Mouse (Mus musculus) hindbrain, embryonic 15.5 days (tissue): Measurements from ENCODE around the gene Pnpla3. TPM values are rescaled to one million over a fixed set of nuclear protein-coding genes. Genes with fewer than 3 reads are reported as not detected.

Experiments
- ATAC-seq: fragments of 200-750 bp; cut with Nextera tagmentation; 2 replicates; pipeline ENCODE4 v1.8.0; 2017; ENCODE audit warnings: low read depth, moderate number of reproducible peaks, moderate TSS enrichment; ENCODE audit not compliant: low FRiP score
- H3K27ac ChIP-seq: fragments of 300-500 bp; sonication (generic); replicated peaks from 2 replicates; pipeline ENCODE4 v1.5.1; 2015; ENCODE audit warnings: mild to moderate bottlenecking, inconsistent platforms
- H3K27me3 ChIP-seq: fragments of 300-500 bp; sonication (generic); 2 replicates; pipeline ENCODE4 v1.6.1; 2015; ENCODE audit warnings: control low read depth, inconsistent platforms
- H3K36me3 ChIP-seq: fragments of 300-500 bp; sonication (generic); 2 replicates; pipeline ENCODE4 v1.6.1; 2015; ENCODE audit warnings: control low read depth, inconsistent platforms
- H3K4me1 ChIP-seq: fragments of 300-500 bp; sonication (generic); replicated peaks from 2 replicates; pipeline ENCODE4 v1.6.1; 2015; ENCODE audit warnings: control low read depth, inconsistent platforms
- H3K4me2 ChIP-seq: fragments of 300-500 bp; sonication (generic); 2 replicates; pipeline ENCODE4 v1.6.1; 2015; ENCODE audit warnings: moderate library complexity, mild to moderate bottlenecking, inconsistent platforms
- H3K4me3 ChIP-seq: fragments of 300-500 bp; sonication (generic); 2 replicates; pipeline ENCODE4 v1.5.1; 2015; ENCODE audit warnings: mild to moderate bottlenecking, inconsistent platforms
- H3K9ac ChIP-seq: fragments of 300-500 bp; sonication (generic); 2 replicates; pipeline ENCODE4 v1.6.1; 2015; ENCODE audit warnings: inconsistent platforms
- H3K9me3 ChIP-seq: fragments of 300-500 bp; sonication (generic); 2 replicates; pipeline ENCODE4 v1.6.1; 2016; ENCODE audit warnings: control low read depth, inconsistent platforms
- WGBS: fragments of 180-500 bp; shearing (Covaris S2); methylation state at CpG from one replicate; pipeline ENCODE4 v1.1.7; 2015; 5-methylcytosine and 5-hydroxymethylcytosine counted together
- polyA plus RNA-seq: library from polyadenylated mRNA; unstranded; fragments of >200 nt; fragmentation: Nextera tagmentation; extraction: Ambion mirVana; gene quantifications from 2 replicates; pipeline ENCODE4 v1.2.1, GENCODE M21; 2015

Pnpla3 gene
- polyA plus RNA-seq, 1 experiment from 2014 or later: 6.6 TPM

GRCm38 (mm10) chr15:84183967-84184366 is 16.3 kb downstream of the Pnpla3 start:
- Histone ChIP-seq H3K9ac (no peak overlapping the region), H3K27me3 (0 out of 2 replicates have a peak, but pooled peaks cover 2% of the 10 kb centered on the region), H3K4me2 (no peak overlapping the region), H3K4me3 (no peak overlapping the region), H3K36me3 (no peaks in the 10 kb centered on the region), H3K4me1 (no peaks in the 10 kb centered on the region), H3K27ac (no peak overlapping the region), H3K9me3 (no peaks in the 10 kb centered on the region)
- WGBS: 39% methylated on average over 1 of the region's 1 CpGs
- no peak for ATAC-seq

DNA sequence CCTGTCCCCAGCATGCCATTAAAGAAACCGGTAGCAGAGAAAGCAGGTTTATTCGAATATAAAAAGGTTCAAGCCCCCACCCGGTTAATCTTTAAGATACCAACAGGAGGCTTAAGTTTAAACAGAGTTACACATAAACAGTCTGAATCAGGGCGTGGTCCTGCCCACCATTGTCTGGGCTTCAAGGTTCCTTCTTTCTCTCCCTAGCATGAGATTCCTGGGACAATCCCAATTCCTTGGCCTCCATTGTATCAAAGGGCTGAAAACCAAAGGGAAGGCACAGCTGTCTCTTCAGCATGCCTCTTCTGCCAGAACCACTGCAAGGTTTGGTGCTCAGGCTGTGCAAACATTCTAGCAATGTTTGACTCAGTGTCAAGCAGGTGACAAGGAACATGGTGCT is 18.6 kb downstream of the Pnpla3 start:
- no peak for ATAC-seq
- Histone ChIP-seq H3K4me3 (no peak overlapping the region), H3K36me3 (no peaks in the 10 kb centered on the region), H3K9me3 (no peaks in the 10 kb centered on the region), H3K4me1 (no peaks in the 10 kb centered on the region), H3K27ac (no peak overlapping the region), H3K9ac (no peak overlapping the region), H3K27me3 (0 out of 2 replicates have a peak, but pooled peaks cover 2% of the 10 kb centered on the region), H3K4me2 (no peak overlapping the region)
- 44% methylated on average over 4 of the region's 4 CpGs for WGBS

DNA sequence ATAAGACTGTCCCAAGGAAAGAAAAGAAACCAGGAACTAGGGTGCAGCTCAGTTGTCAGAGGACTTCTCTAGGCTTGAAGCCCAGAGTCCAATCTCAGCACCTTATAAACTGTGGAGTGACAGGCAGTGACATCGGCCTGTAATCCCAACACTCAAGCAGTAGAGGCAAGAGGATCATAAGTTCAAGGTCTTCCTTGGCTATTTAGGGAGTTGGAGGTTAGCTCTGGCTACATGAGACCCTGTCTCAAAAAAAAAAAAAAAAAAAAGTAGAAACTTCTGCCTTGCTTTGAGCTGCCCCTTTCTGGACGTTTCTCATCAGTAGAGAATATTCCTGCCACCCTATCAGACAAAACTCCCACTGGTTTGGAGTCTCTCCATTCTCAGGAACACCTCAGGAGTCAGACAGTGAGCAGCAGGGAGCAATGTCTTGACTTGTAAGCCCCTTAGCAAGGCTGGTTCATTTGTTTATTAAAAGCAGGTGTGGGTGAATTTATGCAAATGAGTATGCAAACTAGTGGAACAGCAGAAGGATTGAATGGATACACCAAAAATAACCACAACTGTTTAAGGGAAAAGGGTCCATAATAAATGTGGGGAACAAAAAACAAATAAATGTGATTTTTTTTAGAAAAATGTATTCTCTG is 21.4 kb downstream of the Pnpla3 start:
- Histone ChIP-seq H3K4me1 (peaks cover 15% of the 10 kb centered on the region), H3K9me3 (no peaks in the 10 kb centered on the region), H3K4me3 (no peak overlapping the region), H3K9ac (no peak overlapping the region), H3K4me2 (no peak overlapping the region), H3K36me3 (no peaks in the 10 kb centered on the region), H3K27ac (no peak overlapping the region), H3K27me3 (no peaks in the 10 kb centered on the region)
- WGBS: 66% methylated on average over 2 of the region's 2 CpGs
- no peak for ATAC-seq

- Histone ChIP-seq H3K4me2 (no peak overlapping the region), H3K27ac (no peak overlapping the region), H3K9me3 (no peaks in the 10 kb centered on the region), H3K4me1 (peaks cover 15% of the 10 kb centered on the region), H3K36me3 (no peaks in the 10 kb centered on the region), H3K27me3 (no peaks in the 10 kb centered on the region), H3K9ac (no peak overlapping the region), H3K4me3 (no peak overlapping the region)
- 46% methylated on average over 3 of the region's 3 CpGs for WGBS
- no peak for ATAC-seq
These were observed 22.2 kb downstream of the Pnpla3 start for GRCm38 (mm10) chr15:84189881-84190280.

DNA sequence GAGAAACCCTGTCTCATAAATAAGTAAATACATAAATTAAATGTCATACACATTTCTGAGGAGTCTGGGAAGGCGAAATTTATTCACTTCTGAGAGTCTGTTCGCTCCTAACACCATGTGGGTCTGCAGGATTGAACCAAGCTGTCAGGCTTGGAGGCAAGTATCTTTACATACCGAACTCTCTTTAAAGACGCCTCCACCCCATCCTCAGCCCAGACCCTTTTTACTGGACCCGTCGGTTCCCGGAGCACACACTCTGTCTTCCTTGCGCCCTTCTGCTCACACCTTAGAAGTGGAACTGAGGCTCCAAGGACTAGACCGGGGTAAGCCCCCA is 24.1 kb downstream of the Pnpla3 start:
- WGBS: under 1% methylated on average over 9 of the region's 9 CpGs
- Histone ChIP-seq H3K27ac (peak overlapping the region; percentile 89), H3K9ac (peak overlapping the region; percentile 83), H3K36me3 (peaks cover 5% of the 10 kb centered on the region; the same call in 1 of the 2 replicates), H3K4me1 (peaks cover 15% of the 10 kb centered on the region), H3K27me3 (no peaks in the 10 kb centered on the region), H3K4me3 (peak overlapping the region; percentile 88), H3K9me3 (no peaks in the 10 kb centered on the region), H3K4me2 (peak overlapping the region; percentile 68)
- no peak for ATAC-seq

DNA sequence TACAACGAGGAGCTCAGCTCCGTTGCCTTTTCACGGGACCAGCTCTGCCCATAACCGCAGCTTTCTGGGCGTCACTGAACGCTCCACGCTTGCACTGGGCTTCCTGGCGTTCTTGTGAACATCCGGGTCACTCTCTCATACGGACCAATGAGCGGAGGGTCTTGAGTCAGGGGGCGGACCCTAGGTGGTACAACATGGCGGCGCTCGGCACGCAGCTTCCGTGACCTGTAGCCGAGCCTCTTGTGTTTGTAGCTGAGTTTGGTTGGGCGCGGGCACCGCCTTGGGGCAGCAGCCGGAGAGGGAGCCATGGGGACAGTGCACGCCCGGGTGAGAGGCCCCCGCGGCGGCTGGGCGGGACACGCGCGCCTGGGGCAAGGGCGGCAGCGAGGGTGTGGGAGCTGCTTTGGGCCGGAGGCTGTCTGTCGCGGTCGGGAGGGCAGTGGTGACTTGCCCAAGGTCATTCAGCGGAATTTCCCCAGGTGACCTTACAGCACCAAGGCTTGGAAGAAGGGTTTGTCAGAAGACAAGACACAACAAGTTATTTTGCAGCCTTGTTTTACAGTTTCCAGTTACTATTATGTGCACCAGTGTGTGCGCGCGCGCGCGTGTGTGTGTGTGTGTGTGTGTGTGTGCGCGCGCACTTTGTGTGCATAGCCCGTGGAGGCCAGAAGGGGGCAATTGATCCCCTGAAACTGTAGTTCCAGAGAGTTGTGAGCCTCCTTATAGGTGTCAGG is 24.6 kb downstream of the Pnpla3 start, which contains the start of gene Samm50:
TSS of gene Samm50 (plus strand) at position 184 of the 734 bp plus-strand sequence.
- Histone ChIP-seq H3K4me3 (peak within 1 kb of the TSS; percentile 88), H3K27ac (peak within 1 kb of the TSS; percentile 89), H3K4me2 (peak within 1 kb of the TSS; percentile 68), H3K9ac (peak within 1 kb of the TSS; percentile 83), H3K9me3 (no peaks in the 10 kb centered on the region), H3K36me3 (peaks cover 10% of the 10 kb centered on the region; the same call in 1 of the 2 replicates), H3K4me1 (peaks cover 15% of the 10 kb centered on the region), H3K27me3 (no peaks in the 10 kb centered on the region)
- ATAC-seq: peak; percentile 99
- 6% methylated on average over 48 of the region's 48 CpGs for WGBS

GRCm38 (mm10) chr15:84196486-84197165 is 29.0 kb downstream of the Pnpla3 start:
- Histone ChIP-seq H3K9me3 (no peaks in the 10 kb centered on the region), H3K27ac (no peak overlapping the region), H3K4me1 (peaks cover 12% of the 10 kb centered on the region), H3K27me3 (no peaks in the 10 kb centered on the region), H3K4me2 (no peak overlapping the region), H3K4me3 (no peak overlapping the region), H3K9ac (no peak overlapping the region), H3K36me3 (peaks cover 54% of the 10 kb centered on the region)
- WGBS: 94% methylated on average over 8 of the region's 8 CpGs
- no peak for ATAC-seq

DNA sequence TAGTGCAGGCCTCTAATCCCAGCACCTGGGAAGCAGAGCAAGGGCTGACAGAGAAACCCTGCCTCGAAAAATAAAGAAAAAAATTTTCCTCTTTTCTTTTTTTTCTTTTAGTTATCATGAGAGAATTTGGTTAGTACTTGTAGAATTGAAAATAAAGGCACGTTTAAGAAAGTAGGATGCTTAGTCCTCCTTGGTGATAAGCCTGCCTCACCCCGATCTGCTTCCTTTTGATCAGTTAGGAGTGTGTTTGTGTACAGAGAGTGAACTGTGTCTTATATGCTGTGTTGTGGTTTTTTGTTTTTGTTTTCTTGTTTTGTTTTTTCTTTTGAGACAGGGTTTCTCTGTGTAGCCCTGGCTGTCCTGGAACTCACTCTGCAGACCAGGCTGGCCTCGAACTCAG is 39.7 kb downstream of the Pnpla3 start:
- H3K9ac ChIP-seq: no peak overlapping the region
- H3K36me3 ChIP-seq: peaks cover 61% of the 10 kb centered on the region
- H3K4me1 ChIP-seq: peaks cover 1% of the 10 kb centered on the region
- H3K9me3 ChIP-seq: no peaks in the 10 kb centered on the region
- H3K27ac ChIP-seq: no peak overlapping the region
- no peak overlapping the region for H3K4me2 ChIP-seq
- H3K27me3 ChIP-seq: no peaks in the 10 kb centered on the region
- WGBS: 99% methylated on average over 4 of the region's 4 CpGs
- no peak overlapping the region for H3K4me3 ChIP-seq
- no peak for ATAC-seq

DNA sequence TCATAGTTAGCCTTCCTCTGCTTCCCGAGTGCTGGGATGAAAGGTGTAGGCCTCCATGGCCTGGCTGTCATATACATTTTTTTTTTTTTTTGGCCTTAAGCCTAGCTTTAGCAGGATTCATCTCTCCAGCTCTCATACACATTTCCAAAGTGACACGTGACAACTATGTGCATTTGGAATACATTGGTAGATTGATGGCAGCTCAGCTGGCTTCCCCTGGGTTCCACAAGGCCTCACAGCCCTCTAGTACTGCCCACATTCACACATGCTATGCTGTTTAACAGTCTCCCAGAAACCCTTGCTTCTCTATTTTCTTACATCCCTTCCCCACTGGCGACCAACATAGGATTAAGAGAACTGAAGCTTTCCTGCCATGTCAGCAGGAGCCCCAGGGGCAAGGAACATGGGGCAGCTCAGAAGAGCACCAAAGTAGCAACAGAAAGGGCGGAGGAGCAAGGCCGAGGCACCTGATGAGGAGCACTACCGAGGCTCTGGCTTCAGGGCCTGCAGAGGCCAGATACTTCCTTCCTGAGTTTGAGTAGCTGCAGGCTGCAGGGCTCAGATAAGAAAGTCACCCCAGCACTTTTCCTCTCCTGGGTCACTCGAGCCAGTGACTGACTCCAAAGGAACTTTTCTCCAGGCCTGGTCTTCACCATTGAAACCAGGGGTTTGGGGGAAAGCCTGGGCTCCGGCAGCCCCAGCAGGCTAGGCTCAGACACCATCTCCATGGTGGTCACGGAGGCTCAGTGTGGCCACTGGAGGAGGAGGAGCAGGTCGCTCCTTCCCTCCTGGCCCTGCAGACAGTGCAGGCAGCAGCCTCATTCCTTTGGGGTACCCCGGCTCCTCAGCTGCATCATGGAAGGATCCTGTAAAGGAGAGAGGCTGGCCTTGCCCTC is 42.1 kb downstream of the Pnpla3 start:
- Histone ChIP-seq H3K4me3 (no peak overlapping the region), H3K9ac (no peak overlapping the region), H3K9me3 (no peaks in the 10 kb centered on the region), H3K27ac (no peak overlapping the region), H3K4me2 (no peak overlapping the region), H3K4me1 (peaks cover 7% of the 10 kb centered on the region), H3K36me3 (peaks cover 42% of the 10 kb centered on the region), H3K27me3 (no peaks in the 10 kb centered on the region)
- 89% methylated on average over 11 of the region's 11 CpGs for WGBS
- no peak for ATAC-seq

GRCm38 (mm10) chr15:84210461-84210860 is 42.8 kb downstream of the Pnpla3 start:
- Histone ChIP-seq H3K27ac (no peak overlapping the region), H3K4me2 (no peak overlapping the region), H3K4me3 (no peak overlapping the region), H3K36me3 (peaks cover 39% of the 10 kb centered on the region), H3K9ac (no peak overlapping the region), H3K4me1 (peaks cover 7% of the 10 kb centered on the region), H3K27me3 (no peaks in the 10 kb centered on the region), H3K9me3 (no peaks in the 10 kb centered on the region)
- 95% methylated on average over 13 of the region's 13 CpGs for WGBS
- no peak for ATAC-seq

DNA sequence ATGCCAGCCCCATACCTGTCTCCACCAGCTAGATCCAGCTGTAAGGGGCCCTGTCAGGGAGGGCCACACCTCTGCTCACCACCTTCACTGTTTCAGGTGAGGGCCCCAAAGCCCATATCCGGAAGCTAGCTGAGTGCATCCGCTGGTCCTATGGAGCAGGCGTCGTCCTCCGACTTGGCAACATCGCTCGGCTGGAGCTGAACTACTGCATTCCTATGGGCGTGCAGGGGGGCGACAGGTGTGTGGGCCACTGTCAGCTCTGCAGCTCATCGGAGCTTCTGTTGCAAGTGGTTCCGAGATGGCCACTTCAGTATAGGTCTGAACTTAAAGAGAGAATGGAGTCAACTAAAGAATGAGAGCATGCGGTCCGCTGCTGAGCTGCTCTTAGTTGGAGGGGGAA is 43.3 kb downstream of the Pnpla3 start:
- 94% methylated on average over 13 of the region's 13 CpGs for WGBS
- no peaks in the 10 kb centered on the region for H3K9me3 ChIP-seq
- H3K36me3 ChIP-seq: peaks cover 35% of the 10 kb centered on the region
- H3K27ac ChIP-seq: no peak overlapping the region
- ATAC-seq: no peak
- H3K4me3 ChIP-seq: no peak overlapping the region
- peaks cover 10% of the 10 kb centered on the region for H3K4me1 ChIP-seq
- no peak overlapping the region for H3K9ac ChIP-seq
- no peaks in the 10 kb centered on the region for H3K27me3 ChIP-seq
- H3K4me2 ChIP-seq: no peak overlapping the region
